Mouse (Mus musculus) cerebellum, postnatal 14 days (tissue): Measurements from ENCODE around the gene Cd19.
A peak's percentile ranks its signal among the peaks of the same experiment; 100 is the strongest.
"Not testable (repeated sequence)": the region's sequence is repeated elsewhere in the genome, so short reads cannot be mapped to it uniquely, and the experiment has no call there.

Experiments
- DNase-seq, 2 experiments: peaks; one replicate each; pipeline ENCODE4 v3.0.0; 2021; ENCODE audit warnings: mixed read lengths in 2 of 2

The Cd19 gene

DNA sequence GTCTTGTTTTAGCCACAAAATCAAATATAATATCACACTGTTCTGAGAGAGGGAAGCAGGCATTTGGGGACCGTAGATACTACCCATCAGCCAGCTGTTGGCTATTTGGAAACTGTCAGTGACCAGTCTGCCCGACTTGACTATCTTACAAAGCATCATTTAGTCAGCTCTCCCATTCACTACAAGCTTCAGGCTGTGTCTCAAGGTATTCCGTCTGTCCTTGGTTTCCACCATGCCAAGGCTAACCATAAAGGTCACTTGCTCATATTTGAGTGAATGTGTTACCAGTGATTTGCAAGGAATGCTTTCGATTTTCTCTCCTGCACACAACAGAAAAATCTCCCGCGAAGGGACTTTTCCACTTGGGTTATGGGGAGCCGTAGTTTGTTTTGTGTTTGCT lies 20.0 kb upstream of the Cd19 start:
- DNase-seq, result no peak

GRCm38 (mm10) chr7:126430167-126430566 lies 15.5 kb upstream of the Cd19 start:
- DNase-seq, result no peak

GRCm38 (mm10) chr7:126429503-126429898 lies 14.8 kb upstream of the Cd19 start:
- DNase-seq, result no peak

DNA sequence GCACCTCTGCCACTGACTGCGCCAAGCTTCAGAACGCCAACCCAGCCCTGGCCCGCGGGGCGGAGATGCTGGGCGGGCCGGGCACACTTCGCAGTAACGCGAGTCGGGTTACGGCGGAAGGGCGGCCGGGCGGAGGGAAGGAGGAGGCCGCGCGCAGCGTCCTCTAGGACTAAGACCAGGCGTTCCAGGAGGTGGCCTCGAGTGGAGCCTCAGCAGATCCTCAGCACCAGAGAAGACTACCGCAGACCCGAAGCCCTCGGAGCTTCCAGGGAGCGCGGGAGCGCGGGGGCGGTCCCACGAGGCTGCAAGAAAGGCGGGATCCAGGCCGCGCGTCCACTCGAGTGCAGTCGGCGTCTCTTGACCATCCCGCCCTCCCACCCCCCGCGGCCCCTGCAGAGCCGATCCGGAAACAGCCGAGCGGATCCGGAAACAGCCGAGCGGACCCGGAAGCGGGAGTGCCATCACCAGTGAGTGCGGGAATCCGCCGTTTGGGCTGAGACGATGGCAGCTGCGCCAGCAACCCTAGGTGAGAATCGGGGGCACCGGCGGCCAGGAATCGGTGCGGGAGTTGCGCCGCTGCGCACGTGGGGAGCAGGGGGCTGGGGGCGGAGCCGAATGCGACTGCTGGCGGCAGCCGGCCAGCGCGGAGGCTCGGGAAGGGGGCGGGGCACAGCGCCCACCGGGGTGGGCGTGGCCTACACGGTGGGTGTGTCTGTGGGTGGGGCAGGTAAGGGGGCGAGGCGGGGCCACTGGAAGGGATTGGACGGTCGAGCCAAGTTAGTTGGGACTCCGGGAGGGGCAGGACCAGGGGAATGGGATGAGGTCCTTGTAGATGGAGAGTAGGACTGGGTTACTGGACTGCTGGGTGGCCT lies 14.2 kb upstream of the Cd19 start, which contains the start of gene Rabep2:
Gene Rabep2, plus strand, starts transcription at position 129 of the 872 bp plus-strand sequence.
- DNase-seq, result peak; percentile 99 to 100

- DNase-seq, result no peak
Observed at GRCm38 (mm10) chr7:126428154-126428553, 13.5 kb upstream of the Cd19 start.

- no peak for DNase-seq
Observed at GRCm38 (mm10) chr7:126427323-126427860, 12.7 kb upstream of the Cd19 start.

DNA sequence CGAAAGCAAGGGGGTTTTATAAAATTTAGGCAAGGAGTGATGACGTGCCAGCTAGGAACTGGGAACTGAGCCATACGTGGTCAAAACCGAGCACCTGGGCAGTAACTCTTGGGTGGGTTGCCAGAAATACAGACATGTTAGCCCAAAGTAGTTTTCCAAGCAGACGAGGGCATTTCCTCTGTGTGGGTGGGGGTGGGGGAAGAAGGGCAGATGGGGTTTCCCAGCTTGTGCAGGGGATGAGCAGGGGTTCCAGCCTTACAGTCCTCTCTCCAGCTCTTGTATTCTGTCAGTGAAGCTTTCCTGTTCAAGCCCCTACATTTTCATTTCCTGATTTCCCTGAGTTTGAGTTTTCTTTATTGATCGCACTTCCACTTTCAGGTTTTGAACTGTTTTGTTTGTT lies 9.5 kb upstream of the Cd19 start:
- no peak for DNase-seq

- DNase-seq, result no peak
Observed at GRCm38 (mm10) chr7:126421756-126422155, 7.1 kb upstream of the Cd19 start.

- DNase-seq, result no peak
Observed at GRCm38 (mm10) chr7:126418496-126418895, 3.8 kb upstream of the Cd19 start.

- DNase-seq, result no peak
Observed at GRCm38 (mm10) chr7:126417606-126418005, 2.9 kb upstream of the Cd19 start.

DNA sequence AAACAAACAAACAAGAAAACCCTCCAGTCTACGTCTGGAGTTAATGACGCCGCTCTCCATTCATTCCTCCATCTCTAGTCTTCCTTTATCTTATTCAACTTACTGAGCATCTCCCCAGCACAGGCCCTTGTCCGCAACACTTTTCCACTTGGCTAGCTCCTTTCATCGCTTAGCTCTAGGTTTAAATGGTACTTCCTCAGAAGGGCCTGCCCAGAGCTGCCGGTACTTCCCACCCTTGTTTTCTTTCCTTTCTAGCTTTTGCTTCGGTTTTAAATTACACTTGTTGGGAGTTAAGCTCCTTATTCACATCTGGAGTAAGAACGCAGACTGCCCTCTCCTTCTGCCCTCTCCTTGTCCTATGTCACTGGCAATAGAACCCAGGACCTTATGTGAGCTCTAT lies 2.4 kb upstream of the Cd19 start:
- DNase-seq, result no peak

GRCm38 (mm10) chr7:126416615-126417014 lies 1.9 kb upstream of the Cd19 start:
- DNase-seq, result no peak

DNA sequence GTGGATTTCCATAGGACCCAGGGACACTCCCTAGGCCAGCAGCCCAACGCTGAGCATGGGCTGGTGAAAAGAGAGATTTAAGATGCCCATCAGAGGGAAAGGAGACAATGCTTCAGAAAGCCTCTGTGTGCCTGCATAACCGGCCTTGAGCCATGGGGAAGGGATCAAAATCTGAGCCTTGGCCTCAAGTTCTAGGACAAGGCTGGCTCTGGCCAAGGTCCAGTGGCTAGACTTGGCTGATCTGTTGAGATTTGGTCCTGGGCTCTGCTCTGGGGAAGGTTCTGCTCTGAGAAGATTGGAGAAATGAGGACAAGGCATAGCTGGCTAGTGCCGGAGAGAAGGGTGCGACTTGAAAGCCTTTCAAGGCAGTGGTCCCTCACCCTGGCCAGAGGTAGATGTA lies 3.6 kb downstream of the Cd19 start:
- DNase-seq, result no peak

DNA sequence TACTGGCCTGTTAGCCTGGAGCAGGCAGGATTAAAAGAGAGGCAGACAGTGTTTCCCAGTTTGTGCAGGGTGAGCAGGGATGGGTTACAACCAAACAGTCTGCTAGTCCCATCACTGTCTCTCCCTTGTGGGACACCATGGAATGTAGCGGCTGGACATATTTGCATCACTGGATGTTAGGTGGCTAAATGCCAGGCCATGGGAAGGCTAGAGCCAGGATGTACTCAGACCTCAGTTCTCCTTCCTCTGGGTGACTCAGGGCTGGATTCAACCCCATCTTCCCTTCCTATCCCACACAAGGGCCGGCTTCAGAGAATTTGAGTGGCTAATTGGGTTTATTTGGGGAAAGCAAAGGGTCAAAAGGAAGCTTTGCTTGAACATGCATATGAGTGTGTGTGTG lies 6.0 kb downstream of the Cd19 start:
- no peak for DNase-seq

GRCm38 (mm10) chr7:126402518-126402917 lies 12.2 kb downstream of the Cd19 start:
- not testable (repeated sequence) for DNase-seq

- DNase-seq, result peak; percentile 91 to 95
Observed at GRCm38 (mm10) chr7:126399548-126399947, 15.1 kb downstream of the Cd19 start.

DNA sequence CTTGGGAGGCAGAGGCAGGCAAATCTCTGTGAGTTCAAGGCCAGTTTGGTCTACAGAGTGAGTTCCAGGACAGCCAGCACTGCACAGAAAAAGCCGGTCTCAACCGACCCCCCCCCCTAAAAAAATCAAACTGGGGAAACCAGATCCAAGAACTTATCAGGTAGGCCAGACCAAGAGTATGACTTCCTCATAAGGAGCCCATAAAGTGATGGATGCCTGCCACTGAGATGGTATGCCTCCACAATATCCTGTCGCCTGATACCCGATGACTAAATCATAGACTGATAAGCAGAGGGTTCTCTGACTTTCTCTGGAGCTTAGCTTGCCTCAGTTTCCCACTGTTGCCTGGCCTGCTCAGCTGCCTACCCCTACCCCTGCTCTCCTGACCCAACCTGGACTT lies 16.9 kb downstream of the Cd19 start:
- no peak for DNase-seq

DNA sequence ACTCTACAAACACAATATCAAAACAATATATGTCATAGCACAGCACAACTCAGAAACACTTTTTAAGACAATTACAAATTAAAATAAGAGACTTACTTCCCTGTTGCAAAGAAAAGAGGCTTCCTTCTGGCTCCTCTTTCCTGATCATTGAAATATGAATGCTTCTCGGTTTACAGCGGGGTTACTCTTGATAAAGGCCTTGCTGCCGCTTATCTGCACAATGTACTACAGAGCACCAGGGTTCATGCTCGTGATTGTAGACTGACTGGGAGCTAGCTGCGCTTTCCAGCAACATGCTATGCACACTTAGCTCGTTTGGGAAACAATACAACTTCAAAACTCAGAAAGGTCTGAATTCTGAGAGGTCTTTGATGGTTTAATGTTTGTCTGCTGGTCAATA lies 17.5 kb downstream of the Cd19 start:
- no peak for DNase-seq

GRCm38 (mm10) chr7:126396298-126397119 lies 18.2 kb downstream of the Cd19 start, which contains the start of gene Nfatc2ip:
Nfatc2ip (minus strand) TSS chr7:126396737.
- peak; percentile 97 to 99 for DNase-seq

GRCm38 (mm10) chr7:126392086-126392884 lies 22.4 kb downstream of the Cd19 start:
- not testable (repeated sequence) for DNase-seq

DNA sequence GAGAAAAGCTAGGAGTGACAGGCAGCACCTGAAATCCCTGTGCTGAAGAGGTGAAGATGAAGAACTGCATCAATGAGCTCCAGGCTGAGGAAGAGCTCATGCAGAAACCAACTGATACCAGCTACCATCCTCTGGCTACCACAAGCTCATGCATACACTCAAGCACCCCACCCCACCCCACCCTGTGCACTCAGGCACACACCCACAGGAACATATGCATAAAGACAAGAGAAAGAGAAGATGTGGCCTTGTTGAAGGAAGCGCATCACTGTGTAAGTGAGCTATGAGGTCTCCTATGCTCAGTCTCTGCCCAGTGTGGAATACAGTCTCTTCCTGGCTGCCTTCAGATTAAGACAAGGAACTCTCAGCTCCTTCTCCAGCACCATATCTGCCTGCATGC lies 26.5 kb downstream of the Cd19 start:
- DNase-seq, result no peak

- DNase-seq, result no peak
Observed at GRCm38 (mm10) chr7:126383565-126383964, 31.1 kb downstream of the Cd19 start.
